Mouse (Mus musculus) brain, embryonic 14.5 days (tissue): Measurements from ENCODE around the gene Fhl2. TPM values are rescaled to one million over a fixed set of nuclear protein-coding genes. Genes with fewer than 3 reads are reported as not detected.

Experiments used
- DNase-seq: peaks from one replicate; pipeline ENCODE4 v3.0.0-alpha.2; 2011; ENCODE audit warnings: low read depth
- CTCF ChIP-seq: fragments of 200-500 bp; IDR thresholded peaks from 2 replicates; pipeline ENCODE4 v1.5.1; 2012; ENCODE audit warnings: inconsistent platforms, mild to moderate bottlenecking, moderate library complexity, borderline replicate concordance; ENCODE audit not compliant: insufficient read depth, insufficient read length; ENCODE audit errors: extremely low read depth
- POLR2A ChIP-seq: fragments of 200-500 bp; IDR thresholded peaks from 2 replicates; pipeline ENCODE4 v1.6.1; 2012; ENCODE audit warnings: mild to moderate bottlenecking, inconsistent platforms, borderline replicate concordance; ENCODE audit not compliant: poor library complexity, insufficient read depth, insufficient read length, severe bottlenecking; ENCODE audit errors: extremely low read depth
- polyA plus RNA-seq: library from polyadenylated mRNA; depleted of rRNA; stranded (reverse); fragments of >200 nt; gene quantifications from 2 replicates; pipeline ENCODE4 v1.2.3, GENCODE M21; 2012

The Fhl2 gene
- polyA plus RNA-seq, 1 experiment = 17.2 TPM

DNA sequence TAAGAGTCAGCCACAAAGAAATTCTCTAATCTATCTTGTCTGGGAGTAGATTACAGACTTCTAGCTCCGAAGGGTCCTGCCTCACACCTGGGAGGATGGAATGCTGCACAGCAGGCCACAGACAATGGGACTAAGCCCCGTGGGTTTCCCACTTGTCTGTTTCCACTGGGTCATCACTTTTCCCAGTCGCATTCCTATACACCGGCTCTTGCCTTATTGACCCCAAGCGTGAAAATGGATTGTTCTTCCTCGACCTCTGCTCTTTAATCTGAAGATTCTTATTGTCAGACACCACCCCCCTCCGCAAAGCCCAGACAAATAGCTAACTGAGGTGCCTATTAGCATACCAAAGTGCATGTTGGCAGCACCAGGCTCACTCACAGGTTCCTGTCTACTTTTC, 10.4 kb downstream of the Fhl2 start:
- TF ChIP-seq CTCF = no peak
- TF ChIP-seq POLR2A = no peak
- DNase-seq = no peak

DNA sequence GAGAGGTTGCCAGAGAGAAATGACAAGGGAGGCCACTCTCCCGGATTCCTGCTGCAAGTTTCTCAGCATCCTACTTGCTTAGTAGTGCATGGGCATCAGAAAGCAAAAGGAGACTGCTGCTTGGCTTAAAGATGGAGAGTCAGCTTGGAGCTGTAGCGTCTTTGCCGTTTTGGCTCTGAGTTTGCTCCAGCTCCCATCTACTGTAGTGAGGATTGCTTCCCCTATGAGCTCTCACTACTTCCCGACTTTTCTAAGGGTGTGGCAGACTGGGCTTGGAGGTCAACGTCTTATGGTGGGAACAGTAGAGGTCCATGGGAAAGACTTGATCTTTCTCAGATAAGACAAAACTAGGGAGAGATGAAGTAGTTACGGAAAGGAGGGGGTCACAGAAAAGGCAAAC, 15.9 kb downstream of the Fhl2 start:
- DNase-seq = no peak
- TF ChIP-seq CTCF = no peak
- TF ChIP-seq POLR2A = no peak

DNA sequence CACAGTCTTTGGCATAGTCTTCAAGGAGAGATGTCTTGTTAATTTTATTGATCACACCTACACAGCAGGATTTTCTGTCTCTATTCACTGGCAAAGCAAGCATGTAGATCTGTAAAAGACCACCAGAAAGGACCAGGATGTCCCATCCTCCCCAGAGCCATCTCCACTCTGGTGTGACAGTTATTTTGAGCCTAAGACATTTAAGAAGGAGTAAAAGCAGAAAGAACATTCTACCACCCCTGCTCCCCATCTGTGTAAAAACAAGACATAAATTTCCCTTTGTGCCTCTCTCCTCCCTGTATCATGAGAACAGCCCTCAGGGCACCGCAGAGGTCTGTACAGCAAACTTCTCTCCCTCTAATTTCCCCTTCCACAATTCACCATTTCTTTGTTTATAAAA, 18.0 kb downstream of the Fhl2 start:
- no peak for DNase-seq
- no peak for TF ChIP-seq CTCF
- no peak for TF ChIP-seq POLR2A

DNA sequence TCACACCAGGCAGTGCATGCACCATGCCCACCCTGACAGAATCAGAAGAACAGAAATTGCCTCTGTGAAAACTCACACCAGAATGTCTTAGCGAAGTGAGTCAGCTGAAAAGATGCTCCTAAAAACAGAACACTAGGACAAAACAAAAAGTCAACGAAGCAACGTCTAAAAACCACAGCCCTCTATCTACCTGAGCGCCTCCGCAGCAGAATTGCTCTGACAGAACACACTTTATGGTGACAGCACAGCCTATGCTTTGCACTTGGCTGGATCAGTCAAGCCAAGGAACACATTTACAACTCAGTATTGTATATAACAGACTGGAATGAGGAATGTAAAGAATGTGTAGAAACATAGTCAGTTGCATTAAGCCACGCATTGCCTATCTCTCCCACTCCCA, 18.4 kb downstream of the Fhl2 start:
- DNase-seq = no peak
- no peak for TF ChIP-seq POLR2A

DNA sequence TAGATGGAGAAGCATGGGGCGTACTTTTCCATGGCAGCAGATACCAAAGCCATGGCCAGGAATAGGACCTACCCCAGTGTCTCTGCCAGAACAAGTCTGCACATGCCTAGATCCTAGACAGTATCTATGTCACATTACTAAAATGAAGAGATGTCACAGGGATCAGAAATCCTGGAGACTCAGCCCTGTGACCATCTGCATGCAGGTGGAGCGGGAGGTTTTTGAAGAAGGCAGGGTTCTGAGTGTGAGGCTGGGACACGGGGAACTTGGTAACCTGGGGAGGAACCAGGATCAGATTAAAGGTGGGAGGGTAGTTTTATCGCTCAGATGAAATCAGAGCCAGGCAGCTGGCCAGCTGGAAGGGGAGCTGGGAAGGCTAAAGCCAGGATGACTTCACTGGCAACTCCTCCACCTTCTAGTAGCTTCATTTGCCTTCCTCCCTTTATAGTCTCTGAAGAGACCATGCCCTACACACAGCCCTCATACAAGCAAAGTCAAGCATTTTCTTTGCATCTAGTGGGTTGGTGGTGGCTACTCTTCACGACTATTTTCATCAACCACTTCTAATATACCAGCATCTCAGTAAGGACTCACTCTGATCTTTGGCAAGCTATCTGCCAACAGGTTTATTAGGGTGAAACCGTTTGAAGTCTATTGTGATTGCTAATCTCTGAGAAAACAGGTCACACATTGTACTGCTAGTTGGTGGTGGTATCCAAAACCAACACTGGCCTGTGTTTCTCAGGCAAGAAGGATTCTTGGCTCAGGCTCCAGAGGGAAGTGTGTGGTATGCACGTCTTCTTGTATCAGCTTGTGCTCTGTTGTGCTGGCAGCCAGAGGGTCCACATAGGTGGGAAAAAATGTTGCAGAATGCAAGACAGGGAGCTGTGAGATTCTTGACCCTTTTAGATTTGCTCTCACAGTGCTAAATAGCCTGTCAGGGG, 23.2 kb downstream of the Fhl2 start:
- DNase-seq = no peak
- TF ChIP-seq CTCF = no peak
- no peak for TF ChIP-seq POLR2A

DNA sequence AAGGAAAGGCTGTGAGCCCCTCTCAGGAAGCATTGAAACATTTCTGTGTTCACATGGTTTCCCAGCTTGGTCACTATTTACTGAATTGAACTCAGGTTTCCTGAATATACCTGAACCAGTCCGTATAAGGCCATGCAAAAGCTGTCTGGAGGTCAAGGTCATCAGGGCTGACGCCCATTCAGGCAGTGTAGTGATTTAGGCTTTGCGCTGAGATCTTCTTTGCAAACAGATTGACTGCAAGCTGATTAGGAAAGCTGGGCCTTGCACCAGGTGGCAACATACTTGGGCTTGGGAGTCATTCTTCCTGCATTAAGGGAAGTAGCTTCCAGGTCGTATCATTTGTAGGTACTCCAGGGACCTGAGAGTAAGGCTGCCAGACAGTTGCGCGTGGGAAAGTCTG, 25.0 kb downstream of the Fhl2 start:
- TF ChIP-seq POLR2A (no peak), CTCF (no peak)
- no peak for DNase-seq

DNA sequence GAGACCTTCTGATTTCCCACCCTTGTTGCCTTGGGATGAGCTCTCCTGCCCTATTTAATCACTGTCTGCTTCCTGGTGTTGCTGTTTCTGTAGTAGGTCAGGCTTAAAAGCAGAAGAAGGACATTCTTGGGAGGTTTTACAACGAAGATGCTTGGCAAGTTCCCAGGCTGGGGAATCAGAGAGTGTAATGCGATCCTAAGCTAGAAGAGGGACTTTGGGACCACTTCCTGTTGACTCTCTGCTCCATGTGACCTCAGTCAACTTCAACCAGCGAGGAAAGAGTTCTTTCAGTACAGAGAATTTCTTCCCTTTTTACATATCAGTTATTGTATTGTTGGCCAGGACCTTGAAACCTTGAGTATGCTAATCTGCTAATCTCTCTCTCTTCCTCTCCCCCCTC, 25.7 kb downstream of the Fhl2 start:
- DNase-seq = no peak
- TF ChIP-seq CTCF (no peak), POLR2A (no peak)

DNA sequence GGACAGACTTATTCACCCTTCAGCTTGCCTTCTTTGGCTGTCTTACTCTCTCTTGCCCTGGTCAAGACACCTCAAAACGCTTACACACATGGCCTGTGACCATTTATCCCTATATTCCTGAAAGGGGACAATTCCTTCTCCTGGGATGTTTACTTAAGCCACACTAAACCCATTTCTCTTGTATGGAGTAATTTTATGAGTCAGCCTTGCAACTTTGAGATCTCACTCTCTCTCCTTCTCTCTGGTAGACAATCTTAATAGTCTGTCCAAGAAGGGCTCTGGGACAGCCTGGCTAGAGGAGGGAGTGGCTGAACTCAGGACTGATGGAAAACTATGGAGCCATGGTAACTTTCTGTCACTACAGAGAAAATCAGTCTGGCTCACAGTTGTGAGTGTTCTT, 27.1 kb downstream of the Fhl2 start:
- TF ChIP-seq POLR2A (no peak), CTCF (no peak)

DNA sequence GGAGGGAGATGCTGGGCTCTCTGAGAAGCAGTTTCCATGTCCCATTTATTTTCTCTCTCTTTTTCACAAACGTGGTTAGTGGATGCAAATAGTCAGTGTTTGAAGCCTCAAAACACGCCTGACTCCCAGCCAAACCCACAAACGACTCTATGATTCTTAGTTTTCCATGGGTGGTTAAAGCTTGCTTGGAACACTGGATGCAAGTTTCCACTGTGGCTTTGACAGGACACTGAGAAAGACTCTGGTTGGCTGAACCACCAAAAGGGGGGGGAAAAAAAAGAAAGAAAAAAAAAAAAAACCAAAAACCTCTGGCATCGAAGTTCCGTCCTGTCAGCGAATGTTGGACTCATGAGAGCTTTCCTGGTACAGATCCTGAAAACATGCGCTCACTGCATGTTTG, 27.6 kb downstream of the Fhl2 start:
- DNase-seq = no peak
- TF ChIP-seq POLR2A (no peak), CTCF (no peak)

More for the DNA sequence above, 27.1 kb downstream of the Fhl2 start:
- DNase-seq = no peak

DNA sequence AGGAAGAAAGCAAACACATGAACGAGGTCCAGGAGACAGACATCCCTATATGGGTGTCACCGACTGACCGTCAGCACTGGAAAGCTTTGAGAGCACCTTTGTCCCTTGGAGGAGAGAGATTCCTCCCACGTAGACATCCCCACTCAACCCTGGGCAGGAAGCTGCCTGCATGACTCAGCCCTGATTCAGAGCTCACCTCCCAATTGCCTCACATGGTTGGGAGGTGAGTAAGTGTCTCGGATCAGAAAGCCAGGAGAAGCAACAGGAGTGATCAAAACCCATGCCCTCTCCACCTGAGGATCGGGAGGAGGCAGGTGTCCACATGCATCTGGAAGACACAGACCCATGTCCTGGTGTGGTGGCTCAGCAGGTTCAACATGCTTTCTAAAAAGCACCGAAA, 28.2 kb downstream of the Fhl2 start:
- DNase-seq = no peak
- TF ChIP-seq CTCF (no peak), POLR2A (no peak)

DNA sequence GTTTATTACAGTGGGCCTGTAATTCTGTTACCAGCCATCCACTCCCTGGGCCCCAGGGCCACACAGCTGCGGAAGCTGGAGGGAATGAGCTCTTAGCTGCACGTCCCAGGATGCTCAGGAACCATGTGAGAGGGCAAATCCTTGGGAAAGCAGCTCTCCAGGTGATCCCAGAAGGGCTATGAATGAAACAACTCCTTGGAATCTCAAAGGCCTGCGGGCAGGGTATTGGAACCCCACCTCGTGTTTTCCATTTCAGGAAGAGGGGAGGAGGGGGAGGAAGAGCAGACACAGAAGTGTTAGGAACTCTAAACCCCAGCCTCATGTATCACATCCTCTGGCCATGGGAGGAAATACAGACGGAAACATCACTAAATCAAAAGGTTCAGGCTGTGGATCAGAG, 28.8 kb downstream of the Fhl2 start:
- no peak for DNase-seq
- no peak for TF ChIP-seq POLR2A
- TF ChIP-seq CTCF = no peak

DNA sequence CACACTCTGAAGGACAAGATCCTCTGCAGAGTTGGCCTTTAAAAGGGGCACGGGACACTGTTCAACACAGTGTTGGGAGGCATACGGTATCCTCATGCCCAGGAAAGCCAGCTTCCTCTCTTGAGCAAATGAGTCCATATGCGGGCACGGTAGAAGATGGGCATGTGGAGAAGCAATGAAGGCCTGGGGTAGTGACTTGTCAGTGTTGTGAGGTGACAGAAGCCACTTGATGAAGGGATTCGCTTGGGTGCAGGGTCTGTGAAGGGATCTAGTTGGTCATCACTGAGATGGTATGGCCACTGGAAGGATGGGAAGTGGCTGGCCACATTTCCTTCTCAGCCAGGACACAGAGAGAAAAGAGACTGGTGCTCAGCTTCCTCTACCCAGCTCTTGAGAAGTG, 32.2 kb downstream of the Fhl2 start:
- no peak for DNase-seq
- no peak for TF ChIP-seq POLR2A
- TF ChIP-seq CTCF = no peak
